Mouse (Mus musculus) cerebellum, postnatal 36 days (tissue): ENCODE data around the gene H3f3a.
"Not testable (repeated sequence)": the region's sequence is repeated elsewhere in the genome, so short reads cannot be mapped to it uniquely, and the experiment has no call there.

Source experiments
- DNase-seq, 2 experiments: peaks; one replicate each; pipeline ENCODE4 v3.0.0; 2021 to 2022; ENCODE audit warnings: mixed read lengths in 2 of 2

H3f3a gene

GRCm38 (mm10) chr1:180813885-180814740 lies at the start of gene H3f3a:
Gene H3f3a, minus strand, starts transcription at chr1:180813943.
- DNase-seq = peak; percentile 84 to 87

GRCm38 (mm10) chr1:180860030-180860429 lies 46.3 kb upstream of the H3f3a start:
- no peak for DNase-seq

DNA sequence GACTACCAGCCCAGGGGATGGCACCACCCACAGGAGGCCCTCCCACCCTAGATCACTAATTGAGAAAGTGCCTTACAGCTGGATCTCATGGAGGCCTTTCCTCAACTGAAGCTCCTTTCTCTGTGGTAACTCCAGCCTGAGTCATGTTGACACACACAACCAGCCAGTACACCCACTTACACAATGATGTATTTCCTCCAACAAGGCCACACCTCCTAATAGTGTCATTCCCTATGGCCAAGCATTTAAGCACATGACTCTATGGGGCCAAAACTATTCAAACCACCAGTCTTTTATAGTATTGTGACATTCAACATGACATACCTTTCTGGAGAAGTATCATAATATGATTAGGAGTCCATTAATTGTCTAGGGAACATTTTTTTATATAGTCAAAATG lies 45.0 kb upstream of the H3f3a start:
- DNase-seq = no peak

- DNase-seq = peak; percentile 99 to 100
Measured at GRCm38 (mm10) chr1:180850316-180851270, 36.9 kb upstream of the H3f3a start, which contains the start of gene Sde2. Gene Sde2, plus strand, starts transcription at chr1:180851127.

DNA sequence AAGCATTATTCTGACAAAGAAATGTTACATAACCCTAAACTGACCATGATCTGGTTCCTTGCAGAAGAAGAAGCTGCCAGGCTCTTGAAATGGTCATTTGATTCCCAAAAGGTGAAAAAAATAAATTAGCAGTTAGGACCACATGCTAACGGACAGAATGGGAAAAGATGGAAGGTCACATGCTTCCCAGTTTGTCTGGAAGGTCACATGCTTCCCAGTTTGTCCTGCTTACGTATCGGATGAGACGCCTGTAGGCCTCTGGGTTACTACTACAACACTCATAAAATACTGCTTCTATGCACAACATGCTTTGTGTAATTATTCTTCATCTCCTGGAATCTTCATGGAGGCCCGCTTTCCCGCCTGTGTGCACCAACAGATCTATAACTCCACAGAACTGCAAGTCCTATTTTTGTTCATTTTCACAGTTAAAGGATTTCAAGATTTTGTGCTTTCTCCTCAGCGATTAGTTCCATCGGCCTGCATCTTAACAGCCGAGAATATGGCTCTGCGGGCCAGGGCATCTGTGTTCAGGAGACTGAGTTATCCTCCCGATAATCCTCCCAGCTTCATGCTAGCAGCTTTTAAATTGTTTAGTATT lies 36.1 kb upstream of the H3f3a start:
- DNase-seq = peak in 1 of 2 experiments; percentile 24

DNA sequence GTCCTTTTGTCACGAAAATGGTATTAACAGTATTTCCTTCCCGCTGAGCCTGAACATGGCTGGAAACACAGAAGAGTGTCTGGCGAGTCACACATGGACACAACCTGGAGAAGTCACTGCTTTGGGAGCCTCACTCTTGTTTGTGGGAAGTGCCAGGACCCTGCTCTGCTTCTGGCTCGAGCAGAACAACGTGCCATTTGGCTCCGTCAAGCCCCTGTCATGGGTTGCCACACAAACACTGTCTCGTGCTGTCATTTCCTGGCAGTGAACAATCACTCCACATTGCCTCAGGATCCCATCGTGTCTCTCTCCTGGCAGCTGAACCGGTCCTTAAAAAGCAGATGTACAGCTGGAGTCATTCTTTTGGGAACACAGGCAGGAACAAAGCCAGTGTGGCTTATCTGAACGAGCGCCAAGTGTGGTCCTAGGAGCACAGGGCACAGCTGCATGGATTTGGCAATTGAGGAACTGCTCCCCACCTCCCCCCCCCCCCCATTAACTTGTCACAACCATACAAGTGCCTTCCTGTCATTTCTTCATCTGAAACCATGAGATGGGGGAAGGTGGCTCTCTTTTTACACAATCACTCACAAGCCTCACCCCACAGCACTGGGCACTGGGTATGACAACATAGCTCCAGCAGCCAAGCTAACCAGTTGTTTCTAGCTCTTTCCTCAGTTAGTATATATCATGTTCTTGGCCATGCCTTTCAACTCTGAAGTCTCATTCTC lies 34.9 kb upstream of the H3f3a start:
- peak in 1 of 2 experiments; percentile 43 for DNase-seq

- peak; percentile 65 to 72 for DNase-seq
Measured at GRCm38 (mm10) chr1:180848114-180848510, 34.4 kb upstream of the H3f3a start.

DNA sequence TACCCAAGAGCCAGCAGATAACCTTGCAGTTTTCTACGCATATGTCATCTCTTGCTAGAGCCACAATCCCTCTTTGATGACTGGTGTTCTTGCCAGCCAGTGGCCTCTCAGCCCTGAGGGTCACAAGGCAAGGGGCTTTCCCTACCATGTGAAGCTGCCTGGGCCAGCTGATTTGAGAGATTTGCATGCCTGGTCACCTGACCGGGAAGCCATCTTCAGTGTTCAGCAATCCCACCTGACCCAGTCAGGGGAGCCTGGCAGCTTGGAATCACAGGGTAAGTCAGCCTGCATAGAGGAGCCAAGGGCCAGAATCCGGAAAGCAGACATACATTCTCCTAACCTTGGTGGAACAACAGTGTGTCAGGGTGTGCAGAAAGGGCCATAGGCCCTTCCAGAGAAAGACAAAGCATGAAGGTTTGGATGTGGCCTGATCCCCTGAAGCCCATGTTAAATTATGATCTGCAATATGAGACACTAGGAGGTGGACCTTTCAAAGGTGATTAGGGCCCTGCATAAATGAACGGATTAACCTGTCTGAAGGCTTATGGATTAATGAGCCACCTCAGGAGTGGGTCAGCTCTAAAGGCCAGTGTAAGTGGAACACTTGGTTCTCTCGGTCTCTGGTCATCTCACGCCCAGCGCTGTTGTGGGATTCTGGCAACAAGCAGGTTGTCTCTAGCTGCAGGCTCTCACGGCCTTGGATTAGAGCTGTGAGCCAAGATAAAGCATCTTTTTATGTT lies 28.0 kb upstream of the H3f3a start:
- no peak for DNase-seq

DNA sequence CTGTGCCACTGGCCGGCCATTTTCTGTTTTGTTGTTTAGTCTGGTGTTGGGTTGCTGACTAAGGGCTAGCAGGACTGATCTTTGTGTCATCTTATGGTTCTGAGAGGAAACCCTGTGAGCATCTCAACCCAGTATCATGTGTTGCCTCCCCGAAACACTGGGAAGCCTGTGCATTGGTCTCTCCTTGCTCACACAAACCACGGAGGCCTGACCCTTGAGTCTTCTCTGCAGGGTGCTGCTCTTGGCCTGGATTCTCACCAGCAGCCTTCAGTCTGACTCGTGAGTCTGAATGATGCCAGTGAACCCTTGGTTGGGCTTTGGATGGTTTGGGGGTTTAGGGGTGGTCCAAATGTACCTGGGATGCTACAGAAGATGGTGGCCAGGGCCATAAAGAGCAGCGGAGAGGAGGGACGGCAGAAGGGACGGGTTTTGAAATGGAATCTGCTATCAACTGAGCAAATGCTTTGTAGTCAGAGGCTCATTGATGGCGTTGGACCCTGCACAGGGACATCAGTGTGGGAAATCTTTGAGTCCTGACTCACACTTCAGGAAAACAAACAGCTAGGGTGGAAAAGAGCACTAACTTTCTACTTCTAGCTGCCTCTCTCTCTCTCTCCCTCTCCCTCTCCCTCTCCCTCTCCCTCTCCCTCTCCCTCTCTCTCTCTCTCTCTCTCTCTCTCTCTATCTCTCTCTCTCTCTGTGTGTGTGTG lies 25.6 kb upstream of the H3f3a start:
- no peak for DNase-seq

GRCm38 (mm10) chr1:180838014-180838413 lies 24.3 kb upstream of the H3f3a start:
- DNase-seq = no peak

DNA sequence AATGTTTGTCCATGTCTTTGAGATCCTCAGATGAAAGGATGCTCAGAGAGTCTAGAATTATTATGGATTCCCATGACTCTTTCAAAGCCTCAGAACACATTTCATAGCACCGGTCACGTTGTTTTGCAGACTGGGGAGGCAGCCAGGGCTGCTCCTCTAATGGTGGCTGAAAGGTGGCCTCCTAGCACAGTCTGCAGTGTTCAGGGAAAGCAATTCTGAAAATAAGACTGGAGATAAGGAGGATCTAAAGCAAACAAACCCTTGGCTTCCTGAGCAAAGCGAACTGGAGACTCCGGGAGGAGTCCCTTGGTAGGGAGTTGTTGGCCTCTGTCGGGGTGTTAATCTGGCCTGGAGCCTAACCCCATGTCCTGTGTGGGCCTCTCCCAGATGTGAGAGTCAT lies 23.4 kb upstream of the H3f3a start:
- no peak for DNase-seq

GRCm38 (mm10) chr1:180836467-180836866 lies 22.7 kb upstream of the H3f3a start:
- not testable (repeated sequence) for DNase-seq

- no peak for DNase-seq
Measured at GRCm38 (mm10) chr1:180835273-180836015, 21.7 kb upstream of the H3f3a start.

DNA sequence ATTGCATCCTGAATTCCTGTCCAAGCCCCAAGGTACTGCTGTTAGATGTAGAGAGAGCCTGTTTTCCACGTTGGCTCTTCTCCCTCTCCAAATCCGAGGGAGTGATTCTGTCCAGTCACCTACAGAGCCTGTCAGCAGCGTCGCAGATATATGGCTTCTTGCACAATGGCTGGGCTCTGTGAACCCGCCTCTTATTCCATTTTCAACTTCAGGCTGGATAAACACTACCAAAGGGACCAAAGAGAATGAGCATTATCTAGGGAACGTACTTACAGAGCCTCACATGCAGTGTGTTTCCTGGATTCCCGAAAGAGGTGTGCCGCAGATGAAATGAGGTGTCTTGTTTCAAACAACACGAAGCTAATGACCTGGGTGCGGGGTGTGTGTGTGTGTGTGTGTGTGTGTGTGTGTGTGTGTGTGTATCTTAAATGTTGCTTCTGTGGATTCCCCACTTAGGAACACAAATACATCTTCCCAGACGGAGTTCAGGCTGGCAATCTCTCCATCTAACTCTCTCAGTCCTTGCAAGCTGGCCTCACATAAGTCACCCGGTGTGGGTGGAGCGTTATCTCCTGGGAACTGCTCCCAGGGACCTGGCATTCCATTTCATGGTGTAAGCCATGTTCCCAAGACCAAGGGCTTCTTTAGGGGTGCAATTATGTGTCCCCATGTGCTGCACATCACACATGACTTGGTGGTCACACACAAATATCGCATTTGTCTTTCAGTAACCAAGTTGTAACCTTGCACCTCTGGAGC lies 17.0 kb upstream of the H3f3a start:
- DNase-seq = no peak

DNA sequence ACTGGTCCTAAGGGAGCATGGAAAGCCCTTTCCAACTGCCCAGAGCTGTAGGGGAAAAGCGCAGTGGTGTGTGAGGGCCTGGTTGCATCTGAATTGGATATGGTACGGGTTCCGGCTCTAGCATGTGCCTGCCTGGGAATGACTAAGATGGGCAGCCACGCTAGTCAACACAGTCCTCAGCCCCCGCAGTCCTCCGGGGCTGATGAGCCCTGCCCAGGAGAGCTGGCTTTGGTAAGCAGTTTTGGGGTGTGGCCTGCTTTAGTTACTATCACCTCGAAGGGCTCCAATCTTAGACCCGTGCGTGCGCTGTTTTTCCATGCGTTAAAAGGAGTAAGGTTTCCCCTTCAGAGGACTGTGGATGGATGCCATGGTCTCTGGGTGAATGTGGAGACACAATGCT lies 16.4 kb upstream of the H3f3a start:
- no peak for DNase-seq

DNA sequence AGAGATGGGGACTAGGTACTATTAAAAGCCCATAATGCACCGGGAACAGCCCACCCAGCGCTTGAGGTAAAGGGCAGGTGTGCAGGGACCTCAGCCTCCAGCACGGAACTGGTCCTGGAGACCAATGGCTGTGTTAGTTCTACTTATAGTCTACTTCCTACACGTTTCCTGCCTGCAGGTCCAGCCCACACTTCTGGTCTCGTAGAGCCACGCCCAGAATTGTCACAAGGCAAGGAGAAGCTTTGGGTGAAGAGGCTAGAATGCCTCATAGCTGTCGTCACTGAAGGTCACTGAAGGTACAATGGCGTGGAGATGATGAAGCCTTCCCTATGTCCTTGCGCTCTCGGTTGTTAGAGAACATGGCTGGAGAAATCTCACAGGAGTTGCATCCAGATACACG lies 16.0 kb upstream of the H3f3a start:
- no peak for DNase-seq

- no peak for DNase-seq
Measured at GRCm38 (mm10) chr1:180826634-180827033, 12.9 kb upstream of the H3f3a start.

- no peak for DNase-seq
Measured at GRCm38 (mm10) chr1:180824721-180825120, 11.0 kb upstream of the H3f3a start.

GRCm38 (mm10) chr1:180823716-180824115 lies 10.0 kb upstream of the H3f3a start:
- DNase-seq = no peak
